Mouse (Mus musculus) WW6 (cell line): ENCODE results near the gene Jade3.
"Not testable (repeated sequence)": the region's sequence is repeated elsewhere in the genome, so short reads cannot be mapped to it uniquely, and the experiment has no call there.

ENCODE experiments used
- DNase-seq: peaks from one replicate; pipeline ENCODE4 v3.0.0-alpha.2; 2013; ENCODE audit warnings: low read depth, low spot score

Jade3 gene

GRCm38 (mm10) chrX:20425140-20425838 is at the start of gene Jade3:
TSS of gene Jade3 (plus strand) at chrX:20425688.
- peak; percentile 59 for DNase-seq

DNA sequence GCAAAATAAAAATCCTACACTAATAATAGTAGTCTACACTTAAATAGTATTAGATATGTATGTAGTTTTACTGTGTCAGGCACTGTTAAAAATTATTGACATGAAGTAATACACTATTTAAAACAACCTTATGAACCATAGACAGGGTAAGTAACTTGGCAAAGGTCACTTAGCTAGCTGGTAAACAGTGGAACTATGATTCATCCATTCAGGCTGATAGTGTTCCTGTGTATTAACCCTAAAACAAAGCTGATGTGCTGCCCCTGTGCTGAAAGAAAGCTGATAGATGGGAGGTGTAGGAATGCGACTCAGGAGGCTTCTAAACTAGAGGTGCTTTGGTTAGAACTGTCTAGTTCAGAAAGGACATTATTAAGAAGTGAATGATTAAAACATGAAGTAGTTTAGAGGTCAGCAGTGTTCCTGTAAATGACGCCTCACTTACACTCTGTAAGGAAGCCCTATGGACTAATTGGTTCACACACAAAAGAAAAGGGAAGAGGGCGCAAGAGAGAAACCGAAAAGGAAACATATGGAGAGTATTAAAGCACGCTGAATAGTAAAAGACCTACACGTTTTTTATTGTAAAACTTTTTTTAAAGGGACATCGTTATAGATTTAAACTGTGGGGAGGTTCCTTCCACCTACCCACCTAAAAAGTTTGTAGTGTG is 46.0 kb upstream of the Jade3 start:
- no peak for DNase-seq

- no peak for DNase-seq
Observed at GRCm38 (mm10) chrX:20382260-20382659, 43.2 kb upstream of the Jade3 start.

GRCm38 (mm10) chrX:20387006-20387405 is 38.5 kb upstream of the Jade3 start:
- DNase-seq, result no peak

- DNase-seq, result not testable (repeated sequence)
Observed at GRCm38 (mm10) chrX:20391964-20392363, 33.5 kb upstream of the Jade3 start.

DNA sequence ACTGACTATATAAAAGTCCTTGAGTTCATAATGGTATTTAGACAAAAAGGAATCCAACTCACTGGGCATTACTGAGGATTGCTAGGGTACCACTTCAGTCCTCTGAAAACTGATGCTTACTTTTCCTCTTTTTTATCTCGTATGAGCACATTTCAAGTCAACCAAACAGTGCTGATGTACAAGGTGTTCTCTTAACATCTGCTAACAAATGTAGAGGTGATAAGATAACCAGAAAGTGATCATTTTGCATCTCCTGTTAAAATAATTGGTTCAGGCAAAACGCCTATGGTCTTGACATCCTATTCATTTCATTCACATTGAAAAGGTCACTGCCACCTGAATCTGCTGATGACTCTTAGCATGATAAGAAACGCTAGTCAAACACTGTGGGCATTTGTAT is 32.5 kb upstream of the Jade3 start:
- DNase-seq, result no peak

DNA sequence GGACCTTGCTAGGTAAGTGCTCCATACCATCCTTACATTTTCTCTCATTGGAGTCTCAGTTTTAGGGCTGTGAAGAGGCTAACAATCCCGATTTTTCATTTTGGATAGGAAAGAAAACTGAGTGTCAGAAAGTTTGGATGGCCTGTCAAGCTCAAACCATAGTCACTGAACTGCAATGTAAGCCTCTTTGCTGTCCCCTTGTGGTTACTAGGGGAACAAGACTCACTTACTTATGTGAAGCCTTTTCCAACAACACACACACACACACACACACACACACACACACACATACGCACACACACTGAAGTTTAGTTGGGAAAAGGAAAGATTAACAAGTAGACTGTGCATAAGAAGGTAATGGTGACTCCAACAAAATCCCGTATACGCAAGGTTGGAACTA is 21.4 kb upstream of the Jade3 start:
- DNase-seq, result no peak

DNA sequence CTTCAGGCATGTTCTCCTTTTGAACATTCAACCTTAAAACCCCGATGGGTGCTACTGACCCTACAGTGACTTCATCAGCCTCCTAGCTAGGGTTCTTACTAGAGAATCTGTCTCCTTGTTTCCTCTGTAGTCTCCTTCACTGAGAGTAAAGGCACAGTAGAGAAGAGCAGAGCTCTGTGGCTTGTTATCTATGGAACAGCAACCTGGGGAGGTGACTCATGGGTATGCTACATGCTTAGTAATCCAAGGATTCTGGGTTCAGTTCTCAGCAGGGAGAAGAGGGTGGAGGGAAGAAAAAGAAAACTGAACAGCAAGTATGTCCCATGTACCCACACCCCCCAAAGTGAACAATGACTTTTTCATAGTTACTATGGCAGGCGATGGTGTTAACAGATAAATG is 18.6 kb upstream of the Jade3 start:
- no peak for DNase-seq

GRCm38 (mm10) chrX:20407676-20408075 is 17.8 kb upstream of the Jade3 start:
- DNase-seq, result no peak

- DNase-seq, result no peak
Observed at GRCm38 (mm10) chrX:20411382-20411781, 14.1 kb upstream of the Jade3 start.

- DNase-seq, result no peak
Observed at GRCm38 (mm10) chrX:20412221-20412620, 13.3 kb upstream of the Jade3 start.

DNA sequence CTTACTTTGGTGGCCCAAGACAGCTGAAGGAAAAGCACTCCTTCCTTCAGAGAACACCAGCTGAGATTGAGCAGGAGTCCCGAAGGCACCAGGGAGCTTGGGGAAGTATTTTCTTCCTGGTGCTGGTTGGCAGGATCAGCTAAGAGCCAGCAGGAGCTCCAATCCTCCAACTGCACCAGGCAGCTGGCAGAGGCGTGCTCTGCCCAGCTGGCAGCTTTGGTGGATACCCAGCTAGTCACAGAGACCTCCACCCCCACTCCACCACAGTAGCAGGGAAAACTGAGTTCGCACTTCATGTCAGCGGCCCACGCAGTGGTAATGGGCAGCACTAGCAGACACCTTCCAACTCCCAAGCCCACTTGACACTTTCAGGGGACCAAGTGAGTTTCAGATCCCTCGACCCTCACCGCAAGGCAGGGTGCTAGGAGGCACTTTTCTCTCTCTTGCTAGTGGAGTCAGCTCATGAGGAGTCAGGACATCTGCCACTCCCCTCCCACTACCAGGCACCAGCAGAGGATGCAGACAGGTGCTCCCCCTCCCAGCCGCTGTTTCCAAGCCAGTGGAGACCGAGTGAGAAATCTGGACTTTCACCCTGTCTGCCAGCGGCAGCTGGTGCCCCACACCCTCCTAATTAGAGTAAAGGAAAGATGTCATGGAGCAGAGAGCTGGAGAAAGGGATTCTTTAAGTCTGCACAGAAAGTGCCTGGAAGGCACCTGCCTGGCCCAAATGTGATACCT is 10.4 kb upstream of the Jade3 start:
- no peak for DNase-seq

DNA sequence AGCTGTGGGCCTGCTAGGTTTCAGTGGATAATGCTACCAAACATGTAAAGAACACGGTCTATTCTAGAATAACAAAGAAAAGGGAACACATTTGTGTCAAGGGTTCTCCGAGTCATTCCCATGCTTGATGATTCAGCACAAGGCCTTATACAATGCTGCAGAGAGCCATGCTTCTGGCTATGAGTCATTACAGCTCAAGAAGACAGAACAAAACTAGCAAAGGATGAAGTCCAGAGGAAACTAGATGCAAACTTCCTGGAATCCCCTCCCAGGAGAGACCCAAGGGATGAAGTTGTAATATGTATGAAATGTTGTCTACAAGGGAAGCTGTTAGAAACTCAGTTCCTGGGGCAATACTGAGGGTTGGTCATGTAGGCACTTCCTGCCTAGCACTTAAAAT is 7.0 kb upstream of the Jade3 start:
- DNase-seq, result no peak

DNA sequence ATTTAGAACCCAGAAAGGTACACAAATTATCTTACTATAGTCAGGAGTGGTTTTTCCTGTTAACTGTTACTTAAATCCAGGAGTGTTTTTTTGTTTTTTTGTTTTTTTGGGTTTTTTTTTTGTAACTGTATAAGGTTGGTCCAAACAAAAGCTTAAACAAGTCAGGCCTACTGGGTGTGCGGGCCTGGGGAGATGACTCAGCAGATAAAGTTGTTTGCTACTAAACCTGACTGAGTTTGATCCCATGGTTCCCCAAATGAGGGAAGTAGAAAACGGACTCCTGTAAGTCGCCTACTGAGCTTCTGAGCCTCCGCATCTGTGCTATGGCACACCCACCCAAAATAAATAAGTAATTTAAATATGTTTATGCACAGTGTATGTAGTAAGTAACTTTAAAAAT is 6.0 kb upstream of the Jade3 start:
- DNase-seq, result no peak

DNA sequence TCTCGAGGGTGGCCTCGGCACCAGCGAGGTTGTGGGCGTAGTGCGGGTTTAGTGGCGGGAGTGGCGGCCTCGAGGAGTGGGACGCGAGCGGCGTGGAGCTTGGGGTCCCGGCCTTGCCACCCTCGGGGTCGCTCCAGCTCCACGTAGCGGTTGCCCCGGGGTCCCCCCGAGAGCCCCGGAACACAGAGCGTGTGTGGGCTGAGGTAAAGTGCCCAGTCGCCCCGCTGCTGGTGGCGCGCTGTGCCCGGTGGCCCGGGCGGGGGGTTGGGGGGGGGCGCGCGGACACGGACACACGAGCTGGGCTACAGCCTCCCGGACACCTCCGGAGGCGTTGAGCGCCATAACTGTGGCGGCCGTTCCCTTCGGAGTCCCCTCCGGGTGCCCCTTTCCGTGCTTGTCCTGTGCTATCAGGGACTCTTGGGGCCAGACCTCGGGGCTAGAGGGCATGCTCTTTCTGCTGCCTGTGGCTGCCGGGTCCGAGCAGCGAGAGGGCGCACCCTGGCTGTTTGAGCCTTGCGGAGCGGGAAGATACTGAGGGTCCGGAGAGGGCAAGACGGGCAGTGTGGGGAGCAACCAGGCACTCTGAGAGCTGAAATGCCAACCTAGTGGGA is 456 bp downstream of the Jade3 start:
- no peak for DNase-seq

DNA sequence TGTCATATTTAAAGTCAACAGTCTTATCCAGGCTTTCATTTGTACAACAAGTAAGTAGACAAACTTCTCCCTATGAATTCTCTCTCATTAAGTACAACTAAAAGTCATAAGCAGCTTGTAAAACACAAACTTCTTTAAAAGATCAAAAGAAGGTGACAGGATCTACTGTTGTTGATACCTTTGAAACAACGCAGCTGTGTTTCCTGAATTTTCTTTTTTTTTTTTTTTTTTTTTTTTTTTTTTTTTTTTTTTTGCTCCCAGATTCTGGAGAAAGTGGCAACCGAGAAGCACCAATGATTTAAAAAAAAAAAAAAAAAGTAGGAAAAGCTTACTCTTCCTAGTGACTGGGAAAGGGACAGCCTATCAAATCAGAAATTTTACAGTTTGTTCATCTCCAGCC is 57.7 kb downstream of the Jade3 start:
- DNase-seq, result no peak

- no peak for DNase-seq
Observed at GRCm38 (mm10) chrX:20497682-20498081, 72.2 kb downstream of the Jade3 start.

GRCm38 (mm10) chrX:20520290-20520939 is 94.9 kb downstream of the Jade3 start:
- no peak for DNase-seq

GRCm38 (mm10) chrX:20521578-20521977 is 96.1 kb downstream of the Jade3 start:
- no peak for DNase-seq

DNA sequence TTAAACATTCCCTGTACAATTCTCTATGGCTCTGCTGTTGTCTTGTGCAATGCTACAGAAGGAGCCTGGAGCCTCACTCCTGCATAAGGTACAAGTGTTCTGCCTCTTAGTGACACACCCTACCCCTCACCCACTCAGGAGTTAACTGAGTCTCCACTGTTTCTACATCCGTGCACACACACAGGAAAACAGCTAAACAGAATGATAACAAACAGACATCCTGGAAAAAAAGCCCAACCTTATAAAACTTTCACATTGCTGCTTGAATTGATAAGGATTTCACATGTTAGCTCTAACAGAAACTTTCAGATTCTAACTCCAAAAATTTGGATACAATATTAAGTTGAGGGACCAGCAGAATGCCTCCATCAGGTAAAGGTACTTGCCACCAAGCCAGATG is 107.1 kb downstream of the Jade3 start:
- DNase-seq, result no peak

DNA sequence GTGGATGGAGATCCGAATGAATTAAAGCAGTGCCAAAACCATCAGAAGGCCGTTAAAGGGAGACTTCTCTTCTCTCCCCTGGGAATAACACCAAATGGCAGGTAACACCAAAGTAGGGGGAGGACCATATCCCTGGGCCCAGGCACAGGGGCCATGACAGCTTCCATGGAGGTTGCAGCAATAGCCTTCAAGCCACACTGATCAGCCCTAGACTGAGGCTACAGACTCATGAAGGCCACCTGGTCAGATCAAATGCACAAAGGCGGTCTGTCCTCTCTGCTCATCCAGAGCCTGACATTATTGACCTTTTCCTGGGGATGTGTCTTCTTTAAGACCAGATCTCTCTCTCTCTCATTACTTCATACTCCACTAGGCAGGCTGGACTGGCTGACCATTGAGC is 118.4 kb downstream of the Jade3 start:
- no peak for DNase-seq

DNA sequence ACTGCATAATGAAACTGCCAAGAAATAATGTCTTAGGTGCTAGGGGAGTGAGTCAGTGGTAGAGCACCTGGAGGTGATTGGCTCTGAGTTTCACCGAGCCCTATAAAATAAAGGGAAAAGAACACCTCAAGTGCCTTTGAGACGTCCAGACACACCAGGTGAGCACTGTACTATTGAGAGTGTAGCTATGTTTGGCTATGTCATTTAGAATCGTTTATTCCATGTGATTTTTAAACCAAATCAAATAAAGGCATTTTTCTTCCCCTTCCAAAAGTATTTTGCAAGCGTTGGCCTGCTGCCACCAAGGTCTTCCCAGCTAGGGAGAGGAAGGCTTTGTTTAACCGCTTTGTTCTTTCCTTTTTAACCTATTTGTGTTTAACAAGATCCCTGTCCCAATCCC is 122.1 kb downstream of the Jade3 start:
- DNase-seq, result no peak
